Mouse (Mus musculus): ENCODE data around the gene Cnnm3. TPM values are rescaled to one million over a fixed set of nuclear protein-coding genes. Genes with fewer than 3 reads are reported as not detected.

Cnnm3 gene
- polyA plus RNA-seq, 1 experiment from 2014 or later, result 3.0 TPM

DNA sequence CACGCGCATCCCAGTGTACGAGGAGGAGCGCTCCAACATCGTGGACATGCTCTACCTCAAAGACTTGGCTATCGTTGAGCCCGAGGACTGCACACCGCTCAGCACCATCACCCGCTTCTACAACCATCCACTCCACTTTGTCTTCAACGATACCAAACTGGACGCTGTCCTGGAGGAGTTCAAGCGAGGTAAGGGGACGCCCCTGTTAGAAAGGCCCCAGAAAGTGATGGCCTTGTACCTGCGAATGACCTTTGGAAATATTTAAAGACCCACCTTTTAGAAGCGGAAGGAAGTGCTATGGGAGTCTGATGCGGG lies 1.3 kb downstream of the Cnnm3 start:
- peak overlapping the region; percentile 95 for H3K4me3 ChIP-seq
- no peaks in the 10 kb centered on the region for H3K27me3 ChIP-seq (ENCODE audit: poor library complexity, severe bottlenecking)
- 2% methylated on average over 16 of the region's 16 CpGs for WGBS
- no peak for DNase-seq (ENCODE audit: extremely low spot score, low spot score)
- H3K9me3 ChIP-seq, result no peaks in the 10 kb centered on the region
- peaks cover 38% of the 10 kb centered on the region for H3K36me3 ChIP-seq (replicated peaks)
- peaks cover 37% of the 10 kb centered on the region for H3K4me1 ChIP-seq
- peak overlapping the region; percentile 95 for H3K27ac ChIP-seq

GRCm38 (mm10) chr1:36513310-36513709 lies 1.6 kb downstream of the Cnnm3 start:
- Histone ChIP-seq H3K4me3 (peak overlapping the region; percentile 95), H3K27ac (peak overlapping the region; percentile 95), H3K4me1 (peaks cover 37% of the 10 kb centered on the region), H3K36me3 (replicated peaks) (peaks cover 42% of the 10 kb centered on the region), H3K27me3 (ENCODE audit: poor library complexity, severe bottlenecking) (no peaks in the 10 kb centered on the region), H3K9me3 (no peaks in the 10 kb centered on the region)
- no peak for DNase-seq (ENCODE audit: extremely low spot score, low spot score)
- WGBS, result 5% methylated on average over 1 of the region's 1 CpGs

DNA sequence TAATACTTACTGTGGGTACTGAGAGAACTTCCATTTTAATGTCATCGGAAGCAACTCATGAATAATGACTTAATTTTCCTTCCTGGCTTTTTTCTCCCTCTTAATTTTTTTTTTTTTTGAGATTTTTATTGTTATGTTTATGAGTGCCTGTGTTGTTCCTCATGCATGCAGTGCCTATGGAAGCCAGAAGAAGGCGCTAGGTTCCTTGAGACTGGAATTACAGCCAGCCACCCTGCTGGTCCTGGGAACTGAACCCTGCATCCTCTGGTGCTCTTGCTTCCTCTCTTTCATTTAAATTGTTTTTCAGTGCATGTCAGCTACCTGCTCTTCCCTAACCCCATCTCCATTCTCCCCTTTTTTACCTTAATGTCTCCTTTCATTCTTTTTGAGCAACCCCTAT lies 2.1 kb downstream of the Cnnm3 start:
- WGBS, result 36% methylated on average over 2 of the region's 2 CpGs
- peak overlapping the region; percentile 95 for H3K4me3 ChIP-seq
- H3K4me1 ChIP-seq, result peaks cover 37% of the 10 kb centered on the region
- no peaks in the 10 kb centered on the region for H3K9me3 ChIP-seq
- H3K27me3 ChIP-seq (ENCODE audit: poor library complexity, severe bottlenecking), result no peaks in the 10 kb centered on the region
- no peak overlapping the region for H3K27ac ChIP-seq
- no peak for DNase-seq (ENCODE audit: extremely low spot score, low spot score)
- H3K36me3 ChIP-seq (replicated peaks), result peaks cover 46% of the 10 kb centered on the region

DNA sequence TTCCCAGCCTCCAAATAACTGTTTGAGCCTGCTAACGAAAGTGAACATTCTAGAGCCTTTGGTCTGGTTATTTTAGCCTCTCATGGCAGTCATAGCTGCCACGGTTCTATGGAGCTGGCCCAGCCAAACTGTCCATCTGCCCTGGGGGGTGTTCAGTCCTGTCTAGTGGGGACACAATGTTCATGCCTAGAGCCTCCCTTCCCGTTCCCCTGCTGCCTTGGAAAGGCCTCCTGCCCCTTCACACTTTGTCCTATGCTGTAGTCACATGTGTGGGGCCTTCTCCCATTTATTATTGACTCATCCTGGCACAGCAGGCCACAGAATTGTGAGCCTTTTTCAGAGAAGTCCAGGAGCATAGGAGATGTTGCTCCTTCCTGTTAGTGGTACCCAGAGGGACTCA lies 6.6 kb downstream of the Cnnm3 start:
- 86% methylated on average over 3 of the region's 3 CpGs for WGBS
- Histone ChIP-seq H3K27me3 (ENCODE audit: poor library complexity, severe bottlenecking) (no peaks in the 10 kb centered on the region), H3K36me3 (replicated peaks) (peaks cover 91% of the 10 kb centered on the region), H3K9me3 (no peaks in the 10 kb centered on the region), H3K4me3 (no peak overlapping the region), H3K27ac (no peak overlapping the region), H3K4me1 (peaks cover 25% of the 10 kb centered on the region)
- DNase-seq (ENCODE audit: extremely low spot score, low spot score), result no peak

DNA sequence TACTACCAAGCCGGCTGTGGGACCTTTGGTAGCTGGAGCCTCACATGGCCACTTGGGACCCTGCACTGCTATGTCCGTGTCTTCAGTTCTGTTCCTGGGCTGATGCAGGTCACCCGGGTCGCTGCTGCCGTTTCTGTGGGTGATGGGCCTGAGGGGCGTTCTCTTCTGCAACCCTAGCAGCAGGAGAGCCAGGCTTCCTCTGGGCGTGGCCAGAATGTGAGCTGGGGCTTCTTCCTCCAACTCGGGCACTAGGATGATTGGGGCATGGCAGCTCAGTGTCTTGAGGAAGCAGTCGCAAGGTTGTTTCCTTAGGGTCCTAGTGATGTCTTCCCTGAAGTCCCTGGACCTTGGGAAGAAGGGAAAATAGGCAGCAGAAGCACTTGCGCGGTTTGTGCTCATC lies 8.0 kb downstream of the Cnnm3 start:
- DNase-seq (ENCODE audit: extremely low spot score, low spot score), result no peak
- no peak overlapping the region for H3K4me3 ChIP-seq
- H3K27ac ChIP-seq, result no peak overlapping the region
- peaks cover 12% of the 10 kb centered on the region for H3K4me1 ChIP-seq
- WGBS, result 87% methylated on average over 11 of the region's 11 CpGs
- peaks cover 97% of the 10 kb centered on the region for H3K36me3 ChIP-seq (replicated peaks)
- H3K27me3 ChIP-seq (ENCODE audit: poor library complexity, severe bottlenecking), result no peaks in the 10 kb centered on the region
- no peaks in the 10 kb centered on the region for H3K9me3 ChIP-seq

DNA sequence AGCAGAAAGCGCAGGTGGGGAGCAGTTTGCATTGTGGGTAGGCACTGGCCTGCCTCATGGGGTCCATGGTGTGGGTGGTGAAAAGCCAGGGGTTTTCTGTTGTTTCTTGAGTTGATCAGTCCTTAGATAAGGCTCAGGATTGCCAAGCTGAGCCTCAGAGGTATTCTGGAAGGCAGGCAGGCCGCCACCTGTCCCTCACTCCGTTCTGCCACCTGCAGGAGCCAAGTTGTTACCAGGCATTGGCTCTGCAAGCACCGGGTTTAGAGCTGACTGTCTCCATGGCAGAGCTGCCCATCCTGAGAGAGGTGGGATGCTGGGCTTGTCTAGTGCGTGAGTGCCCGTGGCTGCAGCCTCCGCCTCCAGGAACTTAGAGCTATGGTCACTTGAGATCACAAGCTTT lies 10.5 kb downstream of the Cnnm3 start:
- Histone ChIP-seq H3K27ac (no peak overlapping the region), H3K4me1 (no peaks in the 10 kb centered on the region), H3K4me3 (no peak overlapping the region), H3K36me3 (replicated peaks) (peaks cover 100% of the 10 kb centered on the region), H3K9me3 (no peaks in the 10 kb centered on the region), H3K27me3 (ENCODE audit: poor library complexity, severe bottlenecking) (no peaks in the 10 kb centered on the region)
- DNase-seq (ENCODE audit: extremely low spot score, low spot score), result no peak
- 96% methylated on average over 7 of the region's 7 CpGs for WGBS

DNA sequence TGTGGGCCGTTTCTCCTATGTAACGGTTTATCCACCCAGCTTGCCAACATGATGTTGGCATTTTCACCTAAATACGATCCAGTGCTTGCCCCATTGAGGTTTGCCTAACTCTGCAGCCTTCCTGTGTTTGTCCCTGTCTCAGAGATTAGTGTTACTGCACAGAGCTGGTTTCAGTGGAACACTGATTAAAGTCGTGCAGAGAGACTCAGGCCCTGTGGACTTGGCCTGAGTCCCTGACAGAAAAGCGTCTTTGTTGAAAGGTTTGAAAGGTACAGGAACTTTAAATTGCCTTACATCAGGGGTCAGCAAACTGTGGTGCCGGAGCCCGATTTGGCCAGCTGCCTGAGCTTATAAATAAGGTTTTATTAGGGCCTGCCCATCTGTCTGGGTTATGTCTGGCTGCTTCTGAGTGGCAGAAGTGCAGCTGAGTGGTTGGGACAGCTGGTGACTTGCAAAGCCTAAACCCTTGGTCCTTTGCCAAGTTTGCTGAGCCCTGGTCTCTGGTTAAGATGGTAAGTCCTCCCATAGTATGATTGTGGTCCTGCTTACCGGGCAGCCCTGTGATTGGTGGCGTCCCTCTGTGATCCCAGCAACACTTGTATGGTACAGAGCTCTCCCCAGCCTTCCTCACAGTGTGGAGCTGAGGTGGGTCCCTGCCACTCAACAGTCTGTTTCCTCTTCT lies 11.8 kb downstream of the Cnnm3 start:
- DNase-seq (ENCODE audit: extremely low spot score, low spot score), result no peak
- Histone ChIP-seq H3K9me3 (no peaks in the 10 kb centered on the region), H3K36me3 (replicated peaks) (peaks cover 89% of the 10 kb centered on the region), H3K27me3 (ENCODE audit: poor library complexity, severe bottlenecking) (no peaks in the 10 kb centered on the region), H3K4me1 (no peaks in the 10 kb centered on the region), H3K27ac (no peak overlapping the region), H3K4me3 (no peak overlapping the region)
- WGBS, result 91% methylated on average over 9 of the region's 9 CpGs

GRCm38 (mm10) chr1:36524058-36524457 lies 12.4 kb downstream of the Cnnm3 start:
- Histone ChIP-seq H3K4me1 (no peaks in the 10 kb centered on the region), H3K27me3 (ENCODE audit: poor library complexity, severe bottlenecking) (no peaks in the 10 kb centered on the region), H3K4me3 (no peak overlapping the region), H3K27ac (no peak overlapping the region), H3K9me3 (no peaks in the 10 kb centered on the region), H3K36me3 (replicated peaks) (peaks cover 83% of the 10 kb centered on the region)
- no peak for DNase-seq (ENCODE audit: extremely low spot score, low spot score)
- WGBS, result 94% methylated on average over 5 of the region's 5 CpGs

DNA sequence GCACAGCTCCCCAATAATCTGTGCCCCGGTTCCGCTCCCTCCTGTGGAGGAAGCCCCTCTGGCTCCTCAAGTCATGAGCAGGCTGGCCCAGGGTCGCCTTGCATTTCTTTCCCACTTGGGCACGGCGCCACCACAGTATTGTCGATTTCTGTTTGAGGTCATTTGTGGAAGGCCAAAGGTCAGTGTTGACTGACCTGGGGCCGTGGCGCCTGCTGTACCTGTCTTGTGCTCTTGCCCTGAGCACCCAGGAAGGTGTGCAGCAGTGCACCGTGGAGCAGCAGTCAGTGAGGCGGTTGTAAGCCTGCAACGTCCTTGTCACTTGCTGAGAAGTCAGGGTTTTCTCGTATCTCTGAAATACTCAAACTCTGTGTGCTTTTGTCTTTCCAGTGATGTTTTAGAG lies 14.1 kb downstream of the Cnnm3 start:
- no peak overlapping the region for H3K27ac ChIP-seq
- DNase-seq (ENCODE audit: extremely low spot score, low spot score), result no peak
- H3K36me3 ChIP-seq (replicated peaks), result peaks cover 70% of the 10 kb centered on the region
- no peak overlapping the region for H3K4me3 ChIP-seq
- H3K4me1 ChIP-seq, result no peaks in the 10 kb centered on the region
- no peaks in the 10 kb centered on the region for H3K9me3 ChIP-seq
- no peaks in the 10 kb centered on the region for H3K27me3 ChIP-seq (ENCODE audit: poor library complexity, severe bottlenecking)
- 88% methylated on average over 12 of the region's 12 CpGs for WGBS

DNA sequence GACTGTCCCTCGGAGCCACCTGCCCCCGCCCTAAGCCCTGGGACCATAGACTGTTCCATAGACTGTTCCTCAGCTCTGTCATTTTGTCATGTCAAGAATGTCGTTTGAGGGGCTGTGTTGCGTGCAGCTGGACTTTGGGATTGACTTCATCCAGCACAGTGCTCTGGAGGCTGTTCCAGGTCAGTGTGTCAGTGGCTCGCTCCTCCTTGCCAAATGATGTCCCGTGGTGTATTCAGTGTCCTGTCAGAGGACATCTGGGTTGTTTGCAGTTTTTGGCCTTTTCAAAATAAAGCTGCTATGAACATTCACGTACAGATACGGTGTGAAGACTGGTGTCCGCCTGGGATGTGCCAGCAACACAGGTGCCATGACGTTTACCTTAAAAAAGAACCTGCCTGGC lies 15.2 kb downstream of the Cnnm3 start:
- H3K4me3 ChIP-seq, result no peak overlapping the region
- 93% methylated on average over 10 of the region's 10 CpGs for WGBS
- H3K4me1 ChIP-seq, result no peaks in the 10 kb centered on the region
- no peak overlapping the region for H3K27ac ChIP-seq
- no peaks in the 10 kb centered on the region for H3K27me3 ChIP-seq (ENCODE audit: poor library complexity, severe bottlenecking)
- no peak for DNase-seq (ENCODE audit: extremely low spot score, low spot score)
- H3K36me3 ChIP-seq (replicated peaks), result peaks cover 68% of the 10 kb centered on the region
- no peaks in the 10 kb centered on the region for H3K9me3 ChIP-seq

DNA sequence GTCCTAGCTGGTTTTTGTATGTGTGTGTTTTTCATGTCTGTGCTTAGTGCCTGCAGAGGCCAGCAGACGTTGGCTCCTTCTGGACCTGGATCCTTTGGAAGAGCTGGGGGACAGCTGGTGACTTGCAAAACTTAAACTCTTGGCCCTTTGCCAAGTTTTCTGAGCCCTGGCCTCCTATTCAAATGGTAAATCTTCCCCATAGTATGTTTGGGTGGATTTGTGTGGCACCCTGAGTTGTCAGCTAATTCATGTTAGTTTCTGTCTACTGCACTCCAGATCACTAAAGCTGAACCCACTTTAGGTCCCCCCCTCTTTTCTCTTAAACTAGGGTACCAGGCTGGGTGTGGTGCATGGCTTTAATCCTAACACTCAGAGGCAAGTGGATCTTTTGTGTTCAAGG lies 16.7 kb downstream of the Cnnm3 start:
- no peak for DNase-seq (ENCODE audit: extremely low spot score, low spot score)
- Histone ChIP-seq H3K9me3 (no peaks in the 10 kb centered on the region), H3K27ac (no peak overlapping the region), H3K27me3 (ENCODE audit: poor library complexity, severe bottlenecking) (no peaks in the 10 kb centered on the region), H3K4me3 (no peak overlapping the region), H3K36me3 (replicated peaks) (peaks cover 60% of the 10 kb centered on the region), H3K4me1 (no peaks in the 10 kb centered on the region)
- 72% methylated on average over 1 of the region's 1 CpGs for WGBS

DNA sequence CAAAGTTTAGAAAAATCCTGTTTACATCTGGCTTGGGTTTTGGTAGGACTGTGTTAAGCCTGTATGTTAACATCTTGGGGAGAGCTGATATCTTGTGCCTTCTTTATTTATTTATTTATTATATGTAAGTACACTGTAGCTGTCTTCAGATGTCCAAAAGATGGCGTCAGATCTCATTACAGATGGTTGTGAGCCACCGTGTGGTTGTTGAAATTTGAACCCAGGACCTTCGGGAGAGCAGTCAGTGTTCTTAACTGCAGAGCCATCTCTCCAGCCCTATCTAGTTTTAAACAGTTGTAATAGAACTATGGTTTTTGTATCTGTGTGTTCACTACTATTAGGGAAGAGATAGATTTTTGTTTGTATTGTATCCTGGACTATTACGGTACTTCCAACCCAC lies 17.6 kb downstream of the Cnnm3 start:
- WGBS, result 93% methylated on average over 4 of the region's 4 CpGs
- no peaks in the 10 kb centered on the region for H3K27me3 ChIP-seq (ENCODE audit: poor library complexity, severe bottlenecking)
- peaks cover 50% of the 10 kb centered on the region for H3K36me3 ChIP-seq (replicated peaks)
- no peak for DNase-seq (ENCODE audit: extremely low spot score, low spot score)
- no peak overlapping the region for H3K4me3 ChIP-seq
- H3K27ac ChIP-seq, result no peak overlapping the region
- no peaks in the 10 kb centered on the region for H3K9me3 ChIP-seq
- no peaks in the 10 kb centered on the region for H3K4me1 ChIP-seq

DNA sequence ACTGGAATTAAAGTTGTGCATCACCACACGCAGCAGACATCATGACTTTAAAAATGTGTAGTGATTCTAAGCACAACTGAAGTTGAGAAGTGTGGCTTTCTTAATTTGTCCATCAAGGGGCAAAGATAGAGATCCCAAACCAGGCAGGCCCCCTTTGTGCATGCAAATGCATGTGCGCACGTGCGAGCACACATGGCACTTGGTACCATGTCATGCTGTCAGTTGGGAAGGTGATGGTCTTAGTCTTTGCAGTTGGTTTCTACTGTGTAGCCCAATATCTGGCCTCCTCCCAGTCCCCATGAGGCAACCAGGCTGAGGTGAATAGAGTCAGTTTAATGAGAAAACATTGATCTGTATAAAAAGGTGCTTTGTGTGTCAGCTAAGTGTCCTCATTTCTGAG lies 18.2 kb downstream of the Cnnm3 start:
- Histone ChIP-seq H3K36me3 (replicated peaks) (peaks cover 44% of the 10 kb centered on the region), H3K4me3 (no peak overlapping the region), H3K27ac (no peak overlapping the region), H3K27me3 (ENCODE audit: poor library complexity, severe bottlenecking) (no peaks in the 10 kb centered on the region), H3K9me3 (no peaks in the 10 kb centered on the region), H3K4me1 (no peaks in the 10 kb centered on the region)
- DNase-seq (ENCODE audit: extremely low spot score, low spot score), result no peak
- 95% methylated on average over 4 of the region's 4 CpGs for WGBS

- WGBS, result 85% methylated on average over 8 of the region's 8 CpGs
Observed at GRCm38 (mm10) chr1:36530485-36530884, 18.8 kb downstream of the Cnnm3 start.

More at GRCm38 (mm10) chr1:36530485-36530884, 18.8 kb downstream of the Cnnm3 start:
- DNase-seq (ENCODE audit: extremely low spot score, low spot score), result no peak
- no peak overlapping the region for H3K4me3 ChIP-seq
- H3K9me3 ChIP-seq, result no peaks in the 10 kb centered on the region
- no peaks in the 10 kb centered on the region for H3K4me1 ChIP-seq
- no peak overlapping the region for H3K27ac ChIP-seq
- H3K27me3 ChIP-seq (ENCODE audit: poor library complexity, severe bottlenecking), result no peaks in the 10 kb centered on the region
- peaks cover 38% of the 10 kb centered on the region for H3K36me3 ChIP-seq (replicated peaks)
